Mouse (Mus musculus) adrenal gland, postnatal 4 days (tissue): ENCODE data around the gene Sertad4. TPM values are rescaled to one million over a fixed set of nuclear protein-coding genes. Genes with fewer than 3 reads are reported as not detected.

ENCODE experiments used
- DNase-seq, 2 experiments: peaks; one replicate each; pipeline ENCODE4 v3.0.0; 2021 to 2022; ENCODE audit warnings: low spot score in 2 of 2, mixed read lengths in 2 of 2
- total RNA-seq, 2 experiments: library from RNA; stranded (reverse); gene quantifications; 2 replicates each; pipeline ENCODE4 v1.2.3; 2021

Sertad4 gene
- total RNA-seq, 2 experiments from 2014 or later = 19.5 to 21.8 TPM

GRCm38 (mm10) chr1:192853429-192853828 lies 2.1 kb downstream of the Sertad4 start:
- DNase-seq = no peak

- DNase-seq = no peak
Measured at GRCm38 (mm10) chr1:192852047-192852446, 3.5 kb downstream of the Sertad4 start.

DNA sequence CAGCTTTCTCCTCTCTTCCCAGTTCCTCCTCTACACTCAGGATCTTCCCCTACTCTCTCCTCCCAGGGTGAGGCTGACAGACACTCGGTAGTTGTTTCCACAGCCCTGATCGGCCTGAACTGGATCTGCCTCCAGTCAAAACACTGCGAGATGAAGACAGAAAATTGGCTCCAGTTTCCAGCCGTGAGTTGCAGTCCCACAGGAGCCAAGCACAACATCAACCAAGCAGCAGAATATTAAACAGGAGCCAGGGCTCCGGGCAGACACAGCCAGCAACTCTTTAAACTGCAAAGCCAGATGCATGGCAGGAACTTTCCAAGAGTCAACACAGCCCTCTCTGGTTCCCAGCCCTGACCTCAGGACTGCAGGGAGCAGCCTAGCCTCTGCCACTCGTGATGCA lies 3.9 kb downstream of the Sertad4 start:
- no peak for DNase-seq

GRCm38 (mm10) chr1:192851126-192851525 lies 4.4 kb downstream of the Sertad4 start:
- no peak for DNase-seq

GRCm38 (mm10) chr1:192849616-192850015 lies 5.9 kb downstream of the Sertad4 start:
- no peak for DNase-seq

- DNase-seq = no peak
Measured at GRCm38 (mm10) chr1:192847254-192847653, 8.3 kb downstream of the Sertad4 start.

DNA sequence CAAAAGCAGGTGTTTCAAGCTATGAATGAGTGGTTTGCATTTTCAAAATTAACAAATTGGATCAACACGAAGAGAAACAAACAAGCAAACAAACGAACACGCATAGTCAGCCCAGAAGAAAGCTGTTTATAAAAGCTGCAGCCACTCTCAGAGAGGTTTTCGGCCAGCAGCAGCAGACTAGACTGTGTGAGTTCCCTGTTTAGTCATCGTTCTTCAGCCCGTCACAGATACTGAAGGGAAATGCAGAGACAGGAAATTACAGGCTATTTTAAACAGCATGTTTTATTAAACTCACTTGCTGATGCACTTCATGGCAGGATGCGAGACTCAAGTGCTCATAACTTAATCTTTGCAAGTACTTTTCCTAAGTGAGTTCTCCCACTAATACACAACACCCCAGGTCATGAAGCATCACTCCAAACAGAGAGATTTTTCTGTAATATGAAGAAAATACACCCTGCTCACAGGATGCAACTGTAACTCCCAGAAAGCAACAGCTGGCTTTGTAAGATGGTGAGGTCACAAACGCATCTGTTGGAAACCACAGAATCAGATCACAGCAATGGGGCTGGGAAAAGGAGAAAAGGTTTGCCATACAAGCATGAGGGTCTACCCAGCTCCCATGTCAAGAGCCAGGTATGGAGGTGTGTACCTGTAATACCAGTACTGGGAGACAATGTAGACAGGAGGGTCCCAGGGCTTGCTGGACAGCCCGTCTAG lies 14.3 kb downstream of the Sertad4 start:
- no peak for DNase-seq

GRCm38 (mm10) chr1:192840655-192841054 lies 14.9 kb downstream of the Sertad4 start:
- no peak for DNase-seq

DNA sequence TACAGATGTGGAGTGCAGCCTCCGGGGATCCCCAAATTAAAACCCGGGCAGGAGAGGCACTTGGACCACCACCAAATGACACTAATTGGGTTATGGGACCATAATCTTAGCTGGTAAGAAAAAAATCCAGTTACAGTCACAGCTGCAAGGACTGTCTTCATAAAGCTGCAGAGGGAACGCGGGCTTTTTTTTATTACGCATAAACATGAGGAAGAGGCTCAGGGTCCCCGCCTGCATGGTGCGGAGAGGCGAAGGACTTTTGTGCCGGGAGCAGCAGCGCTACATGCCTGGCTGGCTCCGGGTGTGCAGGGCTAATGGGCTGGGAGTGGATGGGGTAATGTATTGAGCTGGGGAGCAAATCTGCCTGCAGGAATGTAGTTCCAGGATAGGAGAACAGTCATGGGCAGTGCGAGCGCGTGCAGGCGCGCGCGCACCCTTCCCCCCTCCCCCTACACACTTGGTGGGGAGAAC lies 20.3 kb downstream of the Sertad4 start:
- no peak for DNase-seq

- DNase-seq = peak in 1 of 2 experiments; percentile 17
Measured at GRCm38 (mm10) chr1:192834361-192835210, 21.0 kb downstream of the Sertad4 start.

- no peak for DNase-seq
Measured at GRCm38 (mm10) chr1:192833586-192833985, 22.0 kb downstream of the Sertad4 start.

GRCm38 (mm10) chr1:192833097-192833496 lies 22.5 kb downstream of the Sertad4 start:
- DNase-seq = no peak

DNA sequence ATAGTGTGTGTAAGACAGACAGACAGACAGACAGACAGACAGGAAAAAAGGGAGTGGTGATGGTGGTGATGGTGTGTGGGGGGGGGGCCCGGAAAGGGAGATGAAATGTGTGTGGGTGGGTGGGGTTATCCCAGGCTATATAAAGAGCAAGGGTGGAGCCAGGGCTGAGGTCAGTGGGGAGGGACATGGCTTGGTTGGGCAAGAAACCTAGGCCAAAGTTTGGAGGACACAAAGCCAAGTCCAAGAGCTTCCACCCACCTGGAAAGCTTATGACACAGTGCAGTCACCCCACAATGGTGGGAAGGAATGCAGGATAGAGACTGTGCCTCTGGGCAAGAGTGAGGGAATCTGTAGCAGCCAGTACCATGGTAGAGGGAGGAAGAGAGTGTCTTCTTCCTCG lies 23.2 kb downstream of the Sertad4 start:
- DNase-seq = no peak

GRCm38 (mm10) chr1:192830444-192830843 lies 25.1 kb downstream of the Sertad4 start:
- DNase-seq = no peak

DNA sequence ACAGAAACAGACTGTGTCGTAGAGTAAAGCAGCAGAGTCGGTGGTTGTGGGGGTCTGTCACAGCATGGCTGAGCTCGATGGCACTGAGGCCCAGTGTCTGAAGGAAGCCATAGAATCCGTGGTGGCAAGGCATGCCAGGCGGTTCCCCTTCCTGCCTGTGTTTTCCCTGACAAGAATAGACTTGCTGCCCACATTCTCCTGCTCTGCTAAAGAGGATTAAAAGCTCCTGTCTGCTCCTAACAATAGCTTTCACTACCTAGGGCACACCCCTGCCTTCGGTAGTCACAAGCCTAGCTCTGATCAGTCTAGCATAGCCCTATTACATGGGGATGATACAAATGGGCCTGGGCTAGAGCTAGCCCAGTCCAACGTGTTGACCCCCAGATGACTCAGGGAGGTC lies 26.6 kb downstream of the Sertad4 start:
- DNase-seq = no peak

- DNase-seq = no peak
Measured at GRCm38 (mm10) chr1:192827955-192828354, 27.6 kb downstream of the Sertad4 start.

GRCm38 (mm10) chr1:192825746-192826145 lies 29.8 kb downstream of the Sertad4 start:
- DNase-seq = no peak

- no peak for DNase-seq
Measured at GRCm38 (mm10) chr1:192822652-192823525, 32.7 kb downstream of the Sertad4 start.

DNA sequence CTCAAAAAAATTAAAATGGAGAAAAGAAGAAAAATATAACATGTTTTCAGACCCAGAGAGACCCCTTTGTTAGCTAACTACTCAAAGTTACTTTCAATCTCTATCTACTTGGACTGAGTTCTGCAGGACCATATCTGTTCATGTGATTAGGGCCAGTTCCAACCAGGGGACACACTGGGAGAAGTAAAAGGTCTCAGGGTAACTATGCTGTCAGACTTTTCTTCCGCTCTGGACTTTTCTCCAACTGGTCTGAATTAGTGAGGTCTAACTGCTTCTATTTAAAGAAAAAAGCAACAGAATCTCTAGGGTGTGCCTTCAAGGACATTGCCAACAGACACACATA lies 33.3 kb downstream of the Sertad4 start:
- DNase-seq = no peak

GRCm38 (mm10) chr1:192818334-192818733 lies 37.2 kb downstream of the Sertad4 start:
- no peak for DNase-seq

DNA sequence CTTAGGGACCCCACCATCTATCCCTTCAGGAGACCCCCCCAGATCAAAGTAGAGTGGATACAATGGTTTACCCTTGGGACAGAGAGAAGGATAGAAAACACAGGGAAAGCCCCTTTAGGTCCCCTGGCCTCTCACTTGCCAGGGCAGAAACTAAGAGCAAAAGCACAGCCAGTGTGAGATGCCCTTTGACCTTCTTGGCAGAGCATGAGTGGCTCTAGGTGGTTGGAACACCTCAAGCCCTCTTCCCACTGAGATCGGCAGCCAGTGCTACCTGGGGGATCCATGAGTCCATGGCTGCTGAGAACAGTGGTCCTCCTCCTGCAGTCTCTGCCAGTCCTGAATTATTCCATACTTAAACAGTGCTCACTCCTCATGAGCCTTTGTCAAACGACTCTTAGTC lies 39.8 kb downstream of the Sertad4 start:
- no peak for DNase-seq
